Mouse (Mus musculus) hematopoietic multipotent progenitor cell, adult 10-12 weeks (in vitro differentiated cells): ENCODE data around the gene Vmn1r51. TPM values are rescaled to one million over a fixed set of nuclear protein-coding genes. Genes with fewer than 3 reads are reported as not detected.

ENCODE experiments used
- polyA plus RNA-seq: library from polyadenylated mRNA; stranded (reverse); fragments of >175 nt; gene quantifications from 2 replicates; pipeline ENCODE4 v1.2.3, GENCODE M21; 2012; ENCODE audit warnings: low replicate concordance

Gene Vmn1r51
- not detected in 2 replicates for polyA plus RNA-seq

GRCm38 (mm10) chr6:90122296-90122695 is at the start of gene Vmn1r51:
Vmn1r51 (plus strand) TSS chr6:90122596.

GRCm38 (mm10) chr6:90078406-90078805 is 44.0 kb upstream of the Vmn1r51 start, which contains the start of gene Vmn1r49:
Vmn1r49 (minus strand) TSS chr6:90078506.

GRCm38 (mm10) chr6:90101130-90101529 is 21.3 kb upstream of the Vmn1r51 start, which contains the start of gene Vmn1r50:
Vmn1r50 (plus strand) TSS chr6:90101430.

GRCm38 (mm10) chr6:90174508-90174907 is 52.1 kb downstream of the Vmn1r51 start, which contains the start of gene Vmn1r52:
Vmn1r52 (plus strand) TSS chr6:90174808.

Other genes with a start within 250 kb of the Vmn1r51 start
- gene Vmn1r42, start 246.2 kb upstream of the Vmn1r51 start, polyA plus RNA-seq: not detected in 2 replicates
- gene Vmn1r43, start 246.2 kb upstream of the Vmn1r51 start, polyA plus RNA-seq: not detected in 2 replicates
- gene Vmn1r44, start 238.9 kb upstream of the Vmn1r51 start, polyA plus RNA-seq: not detected in 2 replicates
- gene Vmn1r45, start 182.0 kb upstream of the Vmn1r51 start, polyA plus RNA-seq: not detected in 2 replicates
- not detected in 2 replicates for gene Vmn1r46, start 153.3 kb upstream of the Vmn1r51 start, polyA plus RNA-seq
- not detected in 2 replicates for gene Vmn1r47, start 106.4 kb upstream of the Vmn1r51 start, polyA plus RNA-seq
- not detected in 2 replicates for gene Vmn1r48, start 85.8 kb upstream of the Vmn1r51 start, polyA plus RNA-seq
- not detected in 2 replicates for gene Vmn1r49, start 44.1 kb upstream of the Vmn1r51 start, polyA plus RNA-seq
- gene Vmn1r50, start 21.2 kb upstream of the Vmn1r51 start, polyA plus RNA-seq: not detected in 2 replicates
- not detected in 2 replicates for gene Vmn1r52, start 52.2 kb downstream of the Vmn1r51 start, polyA plus RNA-seq
- gene V1ra8, start 80.2 kb downstream of the Vmn1r51 start, polyA plus RNA-seq: not detected in 2 replicates
- not detected in 2 replicates for gene Vmn1r53, start 101.8 kb downstream of the Vmn1r51 start, polyA plus RNA-seq
- gene Vmn1r54, start 123.7 kb downstream of the Vmn1r51 start, polyA plus RNA-seq: not detected in 2 replicates
- not detected in 2 replicates for gene BC048671, start 178.6 kb downstream of the Vmn1r51 start, polyA plus RNA-seq
- 0.52 and 1.9 TPM in 2 replicates for gene Chst13, start 202.6 kb downstream of the Vmn1r51 start, polyA plus RNA-seq
- gene Uroc1, start 210.7 kb downstream of the Vmn1r51 start, polyA plus RNA-seq: not detected in 2 replicates
- 26.9 and 48.6 TPM in 2 replicates for gene Zxdc, start 246.9 kb downstream of the Vmn1r51 start, polyA plus RNA-seq